Mouse (Mus musculus) liver, embryonic 15.5 days (tissue): ENCODE results near the gene Slc43a3. TPM values are rescaled to one million over a fixed set of nuclear protein-coding genes. Genes with fewer than 3 reads are reported as not detected.
A peak's percentile ranks its signal among the peaks of the same experiment; 100 is the strongest.

ENCODE experiments used
- ATAC-seq: fragments of 200-750 bp; cut with Nextera tagmentation; 2 replicates; pipeline ENCODE4 v1.8.0; 2017; ENCODE audit warnings: moderate number of reproducible peaks, mild to moderate bottlenecking, moderate library complexity; ENCODE audit not compliant: insufficient read depth
- H3K27ac ChIP-seq: fragments of 300-500 bp; sonication (generic); replicated peaks from 2 replicates; pipeline ENCODE4 v1.5.1; 2015; ENCODE audit warnings: mild to moderate bottlenecking, inconsistent platforms
- H3K27me3 ChIP-seq: fragments of 300-500 bp; sonication (generic); 2 replicates; pipeline ENCODE4 v1.6.1; 2015; ENCODE audit warnings: mild to moderate bottlenecking, inconsistent platforms
- H3K36me3 ChIP-seq: fragments of 300-500 bp; sonication (generic); replicated peaks from 2 replicates; pipeline ENCODE4 v1.6.1; 2015; ENCODE audit warnings: moderate library complexity, mild to moderate bottlenecking, inconsistent platforms
- H3K4me1 ChIP-seq: fragments of 300-500 bp; sonication (generic); replicated peaks from 2 replicates; pipeline ENCODE4 v1.6.1; 2015; ENCODE audit warnings: inconsistent platforms
- H3K4me2 ChIP-seq: fragments of 300-500 bp; sonication (generic); 2 replicates; pipeline ENCODE4 v1.6.1; 2015; ENCODE audit warnings: moderate library complexity, mild to moderate bottlenecking, inconsistent platforms
- H3K4me3 ChIP-seq: fragments of 300-500 bp; sonication (generic); replicated peaks from 2 replicates; pipeline ENCODE4 v1.5.1; 2015; ENCODE audit warnings: mild to moderate bottlenecking, inconsistent platforms
- H3K9ac ChIP-seq: fragments of 300-500 bp; sonication (generic); 2 replicates; pipeline ENCODE4 v1.6.1; 2015; ENCODE audit warnings: moderate library complexity, mild to moderate bottlenecking, inconsistent platforms
- H3K9me3 ChIP-seq: fragments of 300-500 bp; sonication (generic); replicated peaks from 2 replicates; pipeline ENCODE4 v1.6.1; 2016; ENCODE audit warnings: inconsistent platforms
- WGBS: fragments of 180-500 bp; shearing (Covaris S2); methylation state at CpG from one replicate; pipeline ENCODE4 v1.1.7; 2015; ENCODE audit warnings: mixed read lengths; ENCODE audit not compliant: insufficient replicate concordance; 5-methylcytosine and 5-hydroxymethylcytosine counted together
- polyA plus RNA-seq: library from polyadenylated mRNA; unstranded; fragments of >200 nt; fragmentation: Nextera tagmentation; extraction: Ambion mirVana; gene quantifications from 2 replicates; pipeline ENCODE4 v1.2.1, GENCODE M21; 2015

Gene Slc43a3
- polyA plus RNA-seq, 1 experiment from 2014 or later = 114 TPM

- no peaks in the 10 kb centered on the region for H3K9me3 ChIP-seq
- peaks cover 12% of the 10 kb centered on the region for H3K4me1 ChIP-seq
- ATAC-seq = no peak
- WGBS = 88% methylated on average over 9 of the region's 9 CpGs
- no peak overlapping the region; the same call in 1 of the 2 replicates for H3K27ac ChIP-seq
- H3K27me3 ChIP-seq = no peaks in the 10 kb centered on the region
- H3K9ac ChIP-seq = no peak overlapping the region
- H3K4me2 ChIP-seq = no peak overlapping the region
- peaks cover 100% of the 10 kb centered on the region for H3K36me3 ChIP-seq
- H3K4me3 ChIP-seq = no peak overlapping the region
Measured at GRCm38 (mm10) chr2:84955435-84955834, 19.1 kb downstream of the Slc43a3 start.

- Histone ChIP-seq H3K9me3 (no peaks in the 10 kb centered on the region), H3K4me3 (no peak overlapping the region), H3K4me2 (no peak overlapping the region), H3K36me3 (peaks cover 91% of the 10 kb centered on the region), H3K9ac (no peak overlapping the region), H3K27ac (no peak overlapping the region), H3K27me3 (no peaks in the 10 kb centered on the region), H3K4me1 (peaks cover 12% of the 10 kb centered on the region)
- peak; percentile 41; the same call in 1 of the 2 replicates for ATAC-seq
- whole genome bisulfite sequencing = 58% methylated on average over 5 of the region's 5 CpGs
Measured at GRCm38 (mm10) chr2:84956274-84956673, 19.9 kb downstream of the Slc43a3 start.

- no peak for ATAC-seq
- H3K4me3 ChIP-seq = no peak overlapping the region
- no peak overlapping the region for H3K27ac ChIP-seq
- no peaks in the 10 kb centered on the region for H3K9me3 ChIP-seq
- H3K27me3 ChIP-seq = no peaks in the 10 kb centered on the region
- H3K4me2 ChIP-seq = no peak overlapping the region
- WGBS = 79% methylated on average over 11 of the region's 11 CpGs
- H3K9ac ChIP-seq = no peak overlapping the region
- peaks cover 19% of the 10 kb centered on the region for H3K4me1 ChIP-seq
- H3K36me3 ChIP-seq = peaks cover 67% of the 10 kb centered on the region
Measured at GRCm38 (mm10) chr2:84958588-84959264, 22.3 kb downstream of the Slc43a3 start.

GRCm38 (mm10) chr2:84961300-84961699 lies 24.9 kb downstream of the Slc43a3 start:
- Histone ChIP-seq H3K4me2 (no peak overlapping the region), H3K9ac (no peak overlapping the region), H3K4me1 (peaks cover 17% of the 10 kb centered on the region), H3K4me3 (no peak overlapping the region), H3K27me3 (no peaks in the 10 kb centered on the region), H3K9me3 (no peaks in the 10 kb centered on the region), H3K27ac (no peak overlapping the region), H3K36me3 (peaks cover 41% of the 10 kb centered on the region)
- peak; percentile 44; the same call in 1 of the 2 replicates for ATAC-seq
- WGBS = 68% methylated on average over 2 of the region's 2 CpGs

- no peak for ATAC-seq
- no peak overlapping the region for H3K27ac ChIP-seq
- no peaks in the 10 kb centered on the region for H3K9me3 ChIP-seq
- no peaks in the 10 kb centered on the region for H3K27me3 ChIP-seq
- H3K36me3 ChIP-seq = peaks cover 35% of the 10 kb centered on the region
- WGBS = 90% methylated on average over 3 of the region's 3 CpGs
- no peak overlapping the region for H3K4me2 ChIP-seq
- H3K4me3 ChIP-seq = no peak overlapping the region
- peaks cover 15% of the 10 kb centered on the region; the same call in 1 of the 2 replicates for H3K4me1 ChIP-seq
- H3K9ac ChIP-seq = no peak overlapping the region
Measured at GRCm38 (mm10) chr2:84961901-84962300, 25.5 kb downstream of the Slc43a3 start.

- peaks cover 24% of the 10 kb centered on the region for H3K36me3 ChIP-seq
- H3K4me2 ChIP-seq = no peak overlapping the region
- no peak overlapping the region for H3K9ac ChIP-seq
- no peaks in the 10 kb centered on the region for H3K27me3 ChIP-seq
- H3K4me1 ChIP-seq = peaks cover 15% of the 10 kb centered on the region; the same call in 1 of the 2 replicates
- 53% methylated on average over 6 of the region's 6 CpGs for WGBS
- no peak overlapping the region for H3K4me3 ChIP-seq
- no peak for ATAC-seq
- no peak overlapping the region for H3K27ac ChIP-seq
- H3K9me3 ChIP-seq = no peaks in the 10 kb centered on the region
Measured at GRCm38 (mm10) chr2:84962906-84963507, 26.6 kb downstream of the Slc43a3 start.

GRCm38 (mm10) chr2:84964111-84964801 lies 27.9 kb downstream of the Slc43a3 start:
- Histone ChIP-seq H3K4me3 (no peak overlapping the region), H3K9ac (no peak overlapping the region), H3K36me3 (peaks cover 12% of the 10 kb centered on the region), H3K4me2 (no peak overlapping the region), H3K9me3 (no peaks in the 10 kb centered on the region), H3K27ac (no peak overlapping the region), H3K27me3 (no peaks in the 10 kb centered on the region), H3K4me1 (peaks cover 15% of the 10 kb centered on the region; the same call in 1 of the 2 replicates)
- ATAC-seq = no peak
- WGBS = 76% methylated on average over 7 of the region's 7 CpGs

GRCm38 (mm10) chr2:84967318-84967991 lies 31.1 kb downstream of the Slc43a3 start:
- H3K27ac ChIP-seq = peak overlapping the region; percentile 24; the same call in 1 of the 2 replicates
- WGBS = 37% methylated on average over 5 of the region's 5 CpGs
- H3K36me3 ChIP-seq = no peaks in the 10 kb centered on the region
- H3K4me3 ChIP-seq = no peak overlapping the region
- ATAC-seq = no peak
- peaks cover 15% of the 10 kb centered on the region; the same call in 1 of the 2 replicates for H3K4me1 ChIP-seq
- no peaks in the 10 kb centered on the region for H3K27me3 ChIP-seq
- no peaks in the 10 kb centered on the region for H3K9me3 ChIP-seq
- no peak overlapping the region for H3K9ac ChIP-seq
- H3K4me2 ChIP-seq = no peak overlapping the region

GRCm38 (mm10) chr2:84975580-84975979 lies 39.2 kb downstream of the Slc43a3 start:
- Histone ChIP-seq H3K27ac (no peak overlapping the region), H3K9me3 (no peaks in the 10 kb centered on the region), H3K27me3 (peaks cover 13% of the 10 kb centered on the region; the same call in 1 of the 2 replicates), H3K4me1 (no peaks in the 10 kb centered on the region), H3K4me3 (no peak overlapping the region), H3K36me3 (no peaks in the 10 kb centered on the region), H3K4me2 (no peak overlapping the region), H3K9ac (no peak overlapping the region)
- WGBS = 76% methylated on average over 2 of the region's 2 CpGs
- ATAC-seq = no peak

GRCm38 (mm10) chr2:84980188-84980587 lies 43.8 kb downstream of the Slc43a3 start, which contains the start of gene Prg2:
Prg2 (plus strand) TSS chr2:84980461.
- Histone ChIP-seq H3K4me1 (no peaks in the 10 kb centered on the region), H3K27me3 (peaks cover 26% of the 10 kb centered on the region), H3K9ac (no peak within 1 kb of the TSS; the same call in 1 of the 2 replicates), H3K36me3 (no peaks in the 10 kb centered on the region), H3K9me3 (no peaks in the 10 kb centered on the region), H3K4me2 (no peak within 1 kb of the TSS), H3K27ac (no peak within 1 kb of the TSS), H3K4me3 (no peak within 1 kb of the TSS)
- ATAC-seq = no peak
- WGBS = 34% methylated on average over 1 of the region's 1 CpGs

GRCm38 (mm10) chr2:84987930-84988329 lies 51.6 kb downstream of the Slc43a3 start, which contains the start of gene Prg3:
Prg3 (plus strand) TSS chr2:84988215.
- H3K9ac ChIP-seq = no peak within 1 kb of the TSS
- peaks cover 40% of the 10 kb centered on the region for H3K27me3 ChIP-seq
- H3K36me3 ChIP-seq = no peaks in the 10 kb centered on the region
- H3K9me3 ChIP-seq = no peaks in the 10 kb centered on the region
- ATAC-seq = no peak
- no peak within 1 kb of the TSS for H3K27ac ChIP-seq
- no peaks in the 10 kb centered on the region for H3K4me1 ChIP-seq
- 15% methylated on average over 1 of the region's 1 CpGs for WGBS
- no peak within 1 kb of the TSS for H3K4me2 ChIP-seq
- H3K4me3 ChIP-seq = no peak within 1 kb of the TSS
